Mouse (Mus musculus): ENCODE results near the gene Lmntd2.

The Lmntd2 gene

DNA sequence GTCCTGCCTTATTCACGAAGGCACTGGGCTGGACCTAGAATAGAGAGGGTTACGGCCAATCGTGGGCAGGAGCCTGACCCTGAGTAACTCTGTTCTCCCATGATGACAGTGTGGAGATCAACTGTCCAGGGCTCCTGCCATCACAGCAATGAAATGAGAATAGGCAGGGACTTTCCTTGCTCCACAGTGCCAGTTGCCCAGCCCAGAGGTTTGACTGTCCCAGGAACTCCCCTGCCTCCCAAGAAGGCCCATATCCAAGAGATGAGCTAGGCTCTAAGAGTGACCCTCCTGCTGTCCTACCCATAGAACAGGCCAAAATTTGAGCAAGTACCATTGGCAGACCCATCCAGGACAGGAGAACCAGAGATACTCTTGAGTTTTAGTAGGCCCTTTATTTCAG is 25.1 kb downstream of the Lmntd2 start:
- DNase-seq, result peak; percentile 86

DNA sequence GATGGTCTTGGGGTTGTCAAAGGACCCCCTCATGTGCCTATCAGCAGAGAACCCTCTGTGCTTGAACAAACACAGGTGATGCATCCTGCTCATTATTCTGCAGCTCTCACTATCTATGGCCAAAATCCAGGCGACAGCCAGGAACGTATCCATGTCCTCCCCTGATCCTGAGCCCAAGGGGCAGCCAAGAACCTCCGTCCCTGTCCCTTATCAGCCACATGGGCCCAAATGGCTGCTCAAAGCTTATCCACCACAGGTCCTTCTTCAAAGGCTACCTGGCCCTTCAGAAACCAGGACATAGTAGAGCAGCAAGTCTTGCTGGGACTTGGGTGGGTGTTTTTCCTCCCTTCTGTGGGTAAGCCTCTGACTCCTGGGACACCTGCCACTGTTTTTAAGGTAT is 25.7 kb downstream of the Lmntd2 start:
- DNase-seq, result peak; percentile 84

DNA sequence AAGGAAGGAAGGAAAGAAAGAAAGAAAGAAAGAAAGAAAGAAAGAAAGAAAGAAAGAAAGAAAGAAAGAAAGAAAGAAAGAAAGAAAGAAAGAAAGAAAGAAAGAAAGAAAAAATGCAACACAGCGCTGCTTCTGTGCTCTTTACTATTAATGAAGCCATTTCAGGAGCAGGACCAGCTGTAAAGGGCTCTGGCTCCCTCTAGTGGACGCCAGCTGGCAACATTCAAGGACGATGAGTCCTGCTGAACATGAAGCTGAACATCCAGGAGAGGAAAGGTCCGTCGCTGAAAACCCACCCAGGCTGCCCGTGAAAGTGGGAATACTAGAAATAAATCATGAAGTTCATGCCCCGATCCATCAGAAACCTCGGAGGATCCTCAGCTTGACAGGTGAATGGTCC is 37.7 kb downstream of the Lmntd2 start:
- peak; percentile 96 for DNase-seq

DNA sequence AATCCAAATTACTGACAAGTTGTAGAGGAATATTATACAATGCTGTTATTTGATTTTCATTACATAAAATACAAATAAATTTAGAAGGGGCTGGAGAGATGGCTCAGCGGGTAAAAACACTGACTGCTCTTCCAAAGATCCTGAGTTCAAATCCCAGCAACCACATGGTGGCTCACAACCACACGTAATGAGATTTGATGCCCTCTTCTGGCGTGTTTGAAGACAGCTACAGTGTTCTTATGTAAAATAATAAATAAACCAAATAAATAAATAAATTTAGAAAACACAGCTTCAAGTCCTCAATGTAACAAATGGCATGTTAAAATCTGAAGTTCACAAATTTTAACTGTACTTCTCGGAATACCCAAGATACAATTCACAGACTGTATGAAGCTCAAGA is 38.8 kb downstream of the Lmntd2 start:
- DNase-seq, result no peak

DNA sequence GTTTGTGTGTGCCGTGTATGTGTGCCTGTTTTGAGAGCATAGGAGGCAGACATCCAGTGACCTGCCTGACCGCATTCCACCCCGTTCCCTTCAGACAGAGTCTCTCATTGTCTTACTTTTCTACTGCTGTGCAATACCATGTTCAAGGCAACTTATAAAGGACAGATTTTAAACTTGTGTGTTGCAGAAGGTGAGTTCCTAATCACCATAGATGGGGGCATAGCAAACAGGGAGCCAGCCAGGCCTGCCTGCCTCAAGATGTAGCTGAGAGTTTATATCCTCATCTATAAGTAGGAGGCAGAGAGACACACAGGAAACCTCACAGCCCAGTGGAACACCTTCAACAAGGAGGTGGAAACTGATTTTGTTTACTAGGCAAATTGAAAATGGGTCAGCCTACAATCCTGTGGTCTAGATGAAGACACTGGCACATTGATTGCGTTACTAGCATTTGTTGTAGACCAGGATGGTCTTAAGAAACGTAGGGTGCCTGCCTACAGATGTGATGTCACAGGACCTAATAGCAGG is 40.5 kb downstream of the Lmntd2 start:
- peak; percentile 84 for DNase-seq

DNA sequence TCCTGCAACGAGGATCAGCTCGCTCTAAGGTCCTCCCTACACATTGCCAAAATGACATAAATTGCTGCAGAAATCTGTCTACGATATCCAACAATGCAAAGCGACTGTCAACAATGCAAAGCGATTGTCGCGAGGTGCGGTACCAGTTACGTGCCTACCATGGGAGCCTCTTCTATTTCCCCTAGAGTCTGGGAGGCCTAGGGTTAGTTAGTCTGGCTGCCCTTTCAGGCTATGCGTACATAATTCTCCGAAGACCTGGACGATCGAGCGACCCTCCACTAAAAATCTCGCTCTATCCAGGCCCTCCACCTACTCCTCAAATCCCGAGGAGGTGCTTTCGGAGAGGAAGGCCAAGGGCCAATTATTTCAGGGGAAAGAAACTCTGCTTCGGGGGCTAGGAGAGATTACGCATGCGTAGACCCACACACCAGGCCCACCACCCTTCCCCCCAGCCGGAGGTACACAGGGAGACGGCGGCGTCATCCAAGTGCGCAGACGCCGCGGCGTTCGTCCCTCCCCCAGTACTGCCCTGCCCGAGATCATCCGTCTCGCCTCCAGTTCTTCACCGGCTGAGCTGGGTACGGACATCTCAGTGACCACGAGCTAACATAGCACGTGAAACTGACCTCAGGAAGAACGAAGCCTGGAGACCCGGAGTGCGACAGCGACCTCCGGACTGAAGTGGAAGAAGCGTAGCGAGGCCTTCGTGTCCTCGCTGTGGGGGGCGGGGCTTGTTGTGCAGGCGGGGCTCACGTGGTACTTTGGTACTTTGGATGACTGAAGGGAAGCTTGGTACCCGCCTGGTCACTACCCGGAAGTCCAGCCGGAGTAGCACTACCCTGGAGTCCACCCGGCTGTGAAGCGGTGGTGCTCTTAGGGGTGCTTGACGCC is 41.5 kb downstream of the Lmntd2 start, which contains the start of gene Rnh1:
Gene Rnh1, minus strand, starts transcription at position 742 of the 891 bp plus-strand sequence.
- DNase-seq, result peak; percentile 100

DNA sequence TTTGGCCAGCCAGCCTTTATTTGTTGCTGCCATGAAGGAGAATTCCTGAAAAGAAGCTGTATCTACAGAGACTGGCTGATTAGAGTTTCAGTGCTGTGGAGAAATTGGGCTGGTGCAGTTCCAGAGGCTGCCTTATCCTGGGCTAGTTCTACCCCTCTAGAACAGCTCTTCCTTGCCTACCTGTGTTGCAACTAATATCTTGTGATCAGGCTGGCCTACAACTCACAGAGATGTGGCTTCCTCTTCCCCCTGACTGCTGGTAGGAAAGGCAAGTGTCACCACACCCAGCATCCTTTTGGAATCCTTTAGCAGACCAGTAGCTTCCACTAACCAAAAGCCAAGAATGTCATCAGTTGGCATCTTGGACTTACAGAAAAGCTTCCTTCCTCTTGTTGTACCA is 44.0 kb downstream of the Lmntd2 start:
- peak; percentile 87 for DNase-seq

DNA sequence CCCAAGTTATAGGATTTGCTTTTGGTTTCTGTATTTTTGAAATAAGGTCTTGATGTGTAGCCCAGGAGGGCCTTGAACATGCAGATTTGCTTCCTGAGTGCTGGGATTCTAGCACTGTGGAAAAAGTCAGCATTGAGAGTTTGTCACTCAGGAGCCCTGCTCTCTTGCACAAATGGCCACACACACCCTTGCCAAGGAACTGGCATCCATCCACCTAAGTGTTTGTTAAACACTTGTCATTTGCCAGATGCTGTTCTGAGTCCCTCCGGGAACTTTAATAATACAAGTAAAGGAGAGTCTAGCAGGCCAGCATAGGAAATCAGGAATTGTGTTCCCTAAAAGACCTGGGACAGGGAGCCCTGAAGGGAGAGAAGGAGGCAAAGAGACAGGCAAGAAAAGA is 44.6 kb downstream of the Lmntd2 start:
- peak; percentile 86 for DNase-seq

DNA sequence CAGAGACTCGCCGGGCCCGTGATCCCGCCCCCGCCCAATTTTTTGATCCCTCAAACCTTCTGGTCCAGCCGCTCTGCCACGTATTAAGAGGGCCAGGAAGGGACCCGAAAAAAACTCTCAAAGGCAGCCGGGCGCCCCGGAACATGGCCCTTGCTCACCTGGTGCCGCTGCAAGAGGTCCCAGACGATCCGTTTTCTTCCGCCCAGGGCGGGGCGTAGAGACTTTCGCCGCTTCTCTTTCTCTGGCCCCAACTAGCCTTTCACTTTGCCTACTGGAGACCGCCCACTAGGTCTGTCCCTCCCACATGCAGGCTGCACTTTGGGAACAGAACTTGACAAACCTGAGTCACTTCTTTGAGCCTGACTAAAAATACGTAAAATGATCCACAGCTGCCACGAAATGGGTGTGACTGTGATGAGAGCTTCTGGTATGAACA is 45.3 kb downstream of the Lmntd2 start:
- peak; percentile 98 for DNase-seq

DNA sequence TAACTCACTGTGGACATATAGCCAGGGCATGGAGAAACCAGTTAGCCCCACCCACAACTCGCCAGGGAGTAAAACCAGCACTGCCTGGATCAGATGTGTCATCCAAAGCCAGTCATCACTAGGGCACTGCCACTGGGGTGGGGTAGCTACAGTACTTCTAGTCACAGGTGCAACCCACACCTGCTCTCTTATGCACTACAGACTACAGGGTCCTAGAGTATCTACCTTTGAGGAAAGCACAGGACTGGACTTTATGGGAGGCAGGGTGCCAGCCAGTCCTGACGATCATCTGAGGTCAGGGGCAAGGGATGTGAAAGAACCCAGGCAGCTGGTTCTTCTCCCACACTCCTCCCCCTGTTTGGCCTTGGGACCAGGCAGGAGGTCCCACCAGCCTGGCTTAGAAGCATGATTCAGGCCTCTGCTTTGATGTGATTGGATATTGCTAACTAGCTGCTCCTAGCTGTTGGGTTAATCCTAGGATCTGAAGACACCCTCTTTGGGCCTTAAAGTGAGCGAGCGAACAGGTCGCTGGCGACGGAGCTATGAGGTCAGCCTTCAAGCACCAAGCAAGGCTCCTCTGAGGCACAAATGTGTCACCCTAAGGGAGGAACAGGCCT is 45.9 kb downstream of the Lmntd2 start:
- DNase-seq, result peak; percentile 97

DNA sequence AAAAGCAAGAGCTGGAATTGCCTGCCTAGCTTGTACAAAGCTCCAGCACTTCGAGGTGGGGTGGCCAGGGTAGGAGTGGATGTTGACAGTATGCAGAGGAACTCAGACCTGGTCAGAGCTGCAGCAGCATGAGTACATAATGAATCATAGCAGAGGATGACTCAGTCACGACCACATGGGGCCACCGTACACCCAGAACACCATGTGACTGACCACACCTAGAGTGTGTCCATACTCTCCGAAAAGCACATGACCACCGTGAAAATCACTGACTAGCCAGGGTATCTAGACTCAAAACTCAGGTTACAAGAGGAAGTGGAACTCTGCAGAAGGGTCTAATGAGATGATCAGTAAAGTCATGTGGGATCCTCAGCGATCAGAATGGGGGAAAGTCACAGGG is 49.0 kb downstream of the Lmntd2 start:
- DNase-seq, result peak; percentile 92

DNA sequence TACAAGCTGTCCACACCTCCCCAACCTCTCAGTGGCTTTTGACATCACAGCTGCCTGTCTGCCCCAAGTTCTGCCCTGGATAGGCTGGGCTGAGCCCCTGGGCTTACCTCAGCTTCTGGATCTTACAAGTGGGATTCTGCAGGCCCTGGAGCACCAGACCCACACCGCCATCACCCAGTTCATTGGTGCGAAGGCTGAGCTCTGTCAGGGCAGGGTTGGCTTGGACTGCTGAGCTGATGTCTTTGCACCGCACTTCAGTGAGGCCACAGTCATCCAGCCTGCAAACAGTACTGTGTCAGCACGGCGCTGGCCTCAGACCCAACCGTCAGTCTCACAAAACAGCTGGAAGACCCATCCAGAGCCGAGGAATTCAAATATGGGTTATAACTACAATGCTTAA is 49.5 kb downstream of the Lmntd2 start:
- peak; percentile 91 for DNase-seq

All from heart, adult 11 months (tissue).